ENCODE assay signal across 9 mouse cellular contexts in the genomic region with DNA sequence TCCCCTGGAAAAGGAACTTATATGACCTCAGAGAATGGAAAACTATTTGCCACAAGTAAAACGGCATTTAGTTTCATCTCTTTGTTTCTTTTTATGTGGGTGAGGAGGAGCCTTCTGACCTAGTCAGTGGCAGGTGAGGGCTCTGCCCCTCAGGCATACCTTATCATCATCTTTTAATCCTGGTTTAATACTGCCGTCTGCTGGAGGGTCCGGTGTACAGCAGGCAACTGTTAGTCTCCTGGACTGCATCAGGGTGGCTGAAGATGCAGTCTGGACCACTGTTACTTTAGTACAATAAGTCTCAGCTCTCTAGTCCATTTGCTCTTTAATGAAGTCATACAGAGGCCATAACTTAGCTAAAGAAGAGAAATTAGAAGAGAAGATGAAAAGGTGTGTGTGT. TPM values are rescaled to one million over a fixed set of nuclear protein-coding genes. Genes with fewer than 3 reads are reported as not detected.
DNase-seq lines count a peak whose midpoint lies in the region; ATAC-seq and TF ChIP-seq lines count a peak whose summit lies in the region.
"Had no signal": no experiment of that assay in that cellular context is flagged by ENCODE, and none has a peak within 500 bp of the region (broad histone marks: within the 10 kb centered on the region; RNA-seq: fewer than 3 reads in every experiment).

No protein-coding gene starts in this region.

- H3K4me3 ChIP-seq in liver, adult 2 months (ENCODE audit: insufficient read depth, low read depth, low read length) = no peak overlapping the region
- no peak overlapping the region for H3K4me3 ChIP-seq in liver, embryonic 12.5 days
- no peak overlapping the region for H3K4me3 ChIP-seq in forebrain, embryonic 13.5 days
- no peak overlapping the region for H3K4me3 ChIP-seq in midbrain, embryonic 16.5 days (ENCODE audit: low read depth, low read length)
- no peak overlapping the region for H3K4me3 ChIP-seq in stomach, postnatal 0 days (ENCODE audit: low read depth, low read length)
- H3K4me3 ChIP-seq: embryonic facial prominence, embryonic 15.5 days had no signal

- intact Hi-C loops in left cerebral cortex, postnatal 14 days (cut with DNase I) = loop anchor here (1.0 kb wide), 1 partner anchor 218 kb away; no protein-coding TSS in a partner anchor

- peak; percentile 85 for TF ChIP-seq CTCF in liver, adult 2 months (IDR thresholded peaks at IDR 0.05; ENCODE audit: low read depth, low read length)
- peak; percentile 78 for TF ChIP-seq CTCF in brain, embryonic 14.5 days (IDR thresholded peaks at IDR 0.05; ENCODE audit: borderline replicate concordance, extremely low read depth, insufficient read depth, insufficient read length)
- TF ChIP-seq CTCF in stomach, postnatal 0 days (IDR thresholded peaks at IDR 0.05; ENCODE audit: low read depth) = peak; percentile 94

- no peak for ATAC-seq in liver, embryonic 12.5 days
- peak; percentile 86 for ATAC-seq in forebrain, embryonic 13.5 days
- peak; percentile 72 for ATAC-seq in inflammation-experienced regulatory T-cells, adult 6 months
- ATAC-seq in midbrain, embryonic 16.5 days = peak; percentile 75
- no peak for ATAC-seq in stomach, postnatal 0 days (ENCODE audit: low FRiP score, low TSS enrichment)

- no peak overlapping the region for H3K27ac ChIP-seq in liver, adult 2 months (replicated peaks; ENCODE audit: insufficient read depth, low read depth, low read length)
- no peak overlapping the region for H3K27ac ChIP-seq in liver, embryonic 12.5 days
- no peak overlapping the region for H3K27ac ChIP-seq in forebrain, embryonic 13.5 days
- H3K27ac ChIP-seq in midbrain, embryonic 16.5 days (ENCODE audit: low read length) = no peak overlapping the region
- no peak overlapping the region for H3K27ac ChIP-seq in stomach, postnatal 0 days (replicated peaks)
- H3K27ac ChIP-seq: embryonic facial prominence, embryonic 15.5 days had no signal

- no peaks in the 10 kb centered on the region for H3K36me3 ChIP-seq in liver, adult 2 months (ENCODE audit: control insufficient read depth, insufficient read depth, low read length)
- no peaks in the 10 kb centered on the region for H3K36me3 ChIP-seq in liver, embryonic 12.5 days
- H3K36me3 ChIP-seq in forebrain, embryonic 13.5 days (ENCODE audit: poor library complexity, severe bottlenecking) = no peaks in the 10 kb centered on the region
- H3K36me3 ChIP-seq in midbrain, embryonic 16.5 days (ENCODE audit: control insufficient read depth, insufficient read depth, low read length) = no peaks in the 10 kb centered on the region
- H3K36me3 ChIP-seq in stomach, postnatal 0 days (ENCODE audit: control insufficient read depth, insufficient read depth, low read length) = no peaks in the 10 kb centered on the region
- H3K36me3 ChIP-seq: embryonic facial prominence, embryonic 15.5 days had no signal

- no peak overlapping the region for H3K4me2 ChIP-seq in liver, embryonic 12.5 days
- no peak overlapping the region for H3K4me2 ChIP-seq in forebrain, embryonic 13.5 days
- H3K4me2 ChIP-seq in midbrain, embryonic 16.5 days (ENCODE audit: low read length) = no peak overlapping the region
- H3K4me2 ChIP-seq in stomach, postnatal 0 days (replicated peaks; ENCODE audit: low read depth) = no peak overlapping the region
- H3K4me2 ChIP-seq: embryonic facial prominence, embryonic 15.5 days had no signal

- H3K4me1 ChIP-seq in liver, adult 2 months (ENCODE audit: control insufficient read depth, insufficient read depth, low read length) = peaks cover 10% of the 10 kb centered on the region
- H3K4me1 ChIP-seq in liver, embryonic 12.5 days = peaks cover 16% of the 10 kb centered on the region
- peaks cover 8% of the 10 kb centered on the region; the same call in 1 of the 2 replicates for H3K4me1 ChIP-seq in forebrain, embryonic 13.5 days
- H3K4me1 ChIP-seq in midbrain, embryonic 16.5 days (ENCODE audit: control insufficient read depth, insufficient read depth, low read length) = no peaks in the 10 kb centered on the region; the same call in 1 of the 2 replicates
- no peaks in the 10 kb centered on the region; the same call in none of the 2 replicates for H3K4me1 ChIP-seq in stomach, postnatal 0 days (replicated peaks; ENCODE audit: control insufficient read depth, insufficient read depth)

- H3K9ac ChIP-seq in liver, adult 2 months (ENCODE audit: low read depth, low read length) = no peak overlapping the region
- H3K9ac ChIP-seq in liver, embryonic 12.5 days = no peak overlapping the region
- H3K9ac ChIP-seq in forebrain, embryonic 13.5 days = no peak overlapping the region
- H3K9ac ChIP-seq in midbrain, embryonic 16.5 days (ENCODE audit: low read depth, low read length) = no peak overlapping the region
- no peak overlapping the region for H3K9ac ChIP-seq in stomach, postnatal 0 days (ENCODE audit: low read length)
- H3K9ac ChIP-seq: embryonic facial prominence, embryonic 15.5 days had no signal

- no peaks in the 10 kb centered on the region for H3K27me3 ChIP-seq in liver, adult 2 months (ENCODE audit: control insufficient read depth, insufficient read depth, low read length)
- peaks cover 11% of the 10 kb centered on the region; the same call in 1 of the 2 replicates for H3K27me3 ChIP-seq in liver, embryonic 12.5 days (replicated peaks)
- no peaks in the 10 kb centered on the region for H3K27me3 ChIP-seq in forebrain, embryonic 13.5 days
- H3K27me3 ChIP-seq in midbrain, embryonic 16.5 days (ENCODE audit: control insufficient read depth, insufficient read depth, low read depth, low read length) = no peaks in the 10 kb centered on the region
- no peaks in the 10 kb centered on the region for H3K27me3 ChIP-seq in stomach, postnatal 0 days (ENCODE audit: control insufficient read depth, insufficient read depth, low read length)
- H3K27me3 ChIP-seq: embryonic facial prominence, embryonic 15.5 days had no signal

- TF ChIP-seq EP300 in stomach, postnatal 0 days (optimal IDR thresholded peaks at IDR 0.05) = no peak

- no peaks in the 10 kb centered on the region for H3K79me2 ChIP-seq in liver, adult 2 months (ENCODE audit: control insufficient read depth, insufficient read depth, low read length)

- no peak for DNase-seq in liver, adult 2 months (ENCODE audit: extremely low read depth, low read depth, low spot score)
- peak; percentile 63 for DNase-seq in brain, embryonic 14.5 days (ENCODE audit: low read depth)
- DNase-seq in left cerebral cortex, postnatal 14 days (ENCODE audit: low spot score in 2 of 2) = peak; percentile 57 to 74
- peak; percentile 75 for DNase-seq in stomach, postnatal 0 days (ENCODE audit: low spot score)

- H3K9me3 ChIP-seq in liver, embryonic 12.5 days (replicated peaks) = no peaks in the 10 kb centered on the region
- no peaks in the 10 kb centered on the region for H3K9me3 ChIP-seq in forebrain, embryonic 13.5 days (replicated peaks)
- H3K9me3 ChIP-seq in midbrain, embryonic 16.5 days (replicated peaks; ENCODE audit: control insufficient read depth, low read length, poor library complexity, severe bottlenecking) = no peaks in the 10 kb centered on the region
- H3K9me3 ChIP-seq in stomach, postnatal 0 days (ENCODE audit: control insufficient read depth, low read length) = no peaks in the 10 kb centered on the region
- H3K9me3 ChIP-seq: embryonic facial prominence, embryonic 15.5 days had no signal

- 5% methylated on average over 3 of the region's 3 CpGs for WGBS in liver, adult 2 months
- WGBS in liver, embryonic 12.5 days (ENCODE audit: insufficient replicate concordance) = 22% methylated on average over 3 of the region's 3 CpGs
- WGBS in forebrain, embryonic 13.5 days = 17% methylated on average over 3 of the region's 3 CpGs
- WGBS in midbrain, embryonic 16.5 days = 18% methylated on average over 3 of the region's 3 CpGs
- WGBS in stomach, postnatal 0 days = 13% methylated on average over 3 of the region's 3 CpGs

- TF ChIP-seq POLR2A in liver, adult 2 months (IDR thresholded peaks at IDR 0.05; ENCODE audit: extremely low read depth, insufficient read depth, low read length) = no peak
- no peak for TF ChIP-seq POLR2A in brain, embryonic 14.5 days (IDR thresholded peaks at IDR 0.05; ENCODE audit: borderline replicate concordance, extremely low read depth, insufficient read depth, insufficient read length, poor library complexity, severe bottlenecking)

RNA-seq across cellular contexts. Expression of gene Gcm1, which starts 26.9 kb away (rescaled TPM):
- total RNA-seq in liver, adult 2 months (2014; rRNA removed) = not detected in 2 replicates
- not detected in 2 replicates for polyA plus RNA-seq in liver, adult 2 months (2012; rRNA removed)
- polyA plus RNA-seq in liver, embryonic 12.5 days (2016; fragmentation: Nextera tagmentation; extraction: Ambion mirVana) = not detected in 2 replicates
- polyA plus RNA-seq in brain, embryonic 14.5 days (2012; rRNA removed) = not detected in 2 replicates
- polyA plus RNA-seq in forebrain, embryonic 13.5 days (2015; fragmentation: Nextera tagmentation; extraction: Ambion mirVana) = not detected in 2 replicates
- polyA plus RNA-seq in inflammation-experienced regulatory T-cells, adult 6 months (2017; shearing (Covaris generic)) = not detected
- total RNA-seq in left cerebral cortex, postnatal 14 days (2021) = not detected
- polyA plus RNA-seq in midbrain, embryonic 16.5 days (2015; fragmentation: Nextera tagmentation; extraction: Ambion mirVana) = not detected in 2 replicates
- polyA plus RNA-seq in stomach, postnatal 0 days (2015; fragmentation: Nextera tagmentation; extraction: Ambion mirVana) = not detected in 2 replicates
- polyA plus RNA-seq: embryonic facial prominence, embryonic 15.5 days had no signal

Comparison
In these comparisons a context has a peak if more than half of its experiments do, and no peak if none do; other contexts are left out.
1. ATAC-seq: peak in forebrain, embryonic 13.5 days (single experiment), inflammation-experienced regulatory T-cells, adult 6 months (single experiment) and midbrain, embryonic 16.5 days (single experiment); none in liver, embryonic 12.5 days (single experiment) and stomach, postnatal 0 days (single experiment).
2. Peak in every context shown above with its lines, with median percentiles within 50 percentile points of each other: CTCF ChIP-seq.